8 mouse cellular contexts compared by ENCODE assay signal in genomic region chr2:18676936-18677491, GRCm38 (mm10). TPM values are rescaled to one million over a fixed set of nuclear protein-coding genes. Genes with fewer than 3 reads are reported as not detected.
A peak's percentile ranks its signal among the peaks of the same experiment; 100 is the strongest.
DNase-seq lines count a peak whose midpoint lies in the region; ATAC-seq lines count a peak whose summit lies in the region.

Bmi1 (plus strand) TSS chr2:18677018.

- intact Hi-C loops in left cerebral cortex, postnatal 10 days (cut with DNase I): loop anchor here (5.0 to 10.0 kb wide), 5 partner anchors 90 to 645 kb away; partner anchors contain the start of genes 4930426L09Rik, Mllt10 and Pip4k2a

- peak within 1 kb of the TSS; percentile 87 for H3K4me2 ChIP-seq in hindbrain, embryonic 15.5 days

- peak; percentile 74 for ATAC-seq in hindbrain, embryonic 15.5 days (ENCODE audit: low FRiP score, low read depth)

- no peaks in the 10 kb centered on the region for H3K9me3 ChIP-seq in hindbrain, embryonic 15.5 days

- peak; percentile 85 to 94 for DNase-seq in adrenal gland, adult (ENCODE audit: inconsistent age in 2 of 2, low spot score in 1 of 2)
- peak; percentile 71 to 76 for DNase-seq in cerebellum, postnatal 36 days
- peak; percentile 59 for DNase-seq in gastrocnemius, postnatal 10 days
- peak in 1 of 2 experiments; percentile 81 for DNase-seq in left cerebral cortex, postnatal 10 days (ENCODE audit: extremely low spot score in 1 of 2, low spot score in 2 of 2)
- DNase-seq in right cerebral cortex, postnatal 36 days (ENCODE audit: low spot score in 2 of 2): peak; percentile 39 to 48
- no peak for DNase-seq in adipocyte (ENCODE audit: low spot score)

- peak within 1 kb of the TSS; percentile 80 for H3K9ac ChIP-seq in hindbrain, embryonic 15.5 days

- H3K4me1 ChIP-seq in hindbrain, embryonic 15.5 days (replicated peaks): peaks cover 48% of the 10 kb centered on the region

- WGBS in hindbrain, embryonic 15.5 days: under 1% methylated on average over 55 of the region's 77 CpGs
- under 1% methylated on average over 49 of the region's 77 CpGs for WGBS in macrophage (ENCODE audit: missing documents)

- no peaks in the 10 kb centered on the region for H3K36me3 ChIP-seq in hindbrain, embryonic 15.5 days
- peaks cover 5% of the 10 kb centered on the region; the same call in 1 of the 2 replicates for H3K36me3 ChIP-seq in macrophage (ENCODE audit: inconsistent target)

- H3K27me3 ChIP-seq in hindbrain, embryonic 15.5 days: peaks cover 29% of the 10 kb centered on the region

- H3K79me2 ChIP-seq in macrophage (ENCODE audit: inconsistent target): peaks cover 23% of the 10 kb centered on the region

- H3K4me3 ChIP-seq in hindbrain, embryonic 15.5 days: peak within 1 kb of the TSS; percentile 81
- peak within 1 kb of the TSS; percentile 42 for H3K4me3 ChIP-seq in macrophage (ENCODE audit: inconsistent target)

- H3K27ac ChIP-seq in hindbrain, embryonic 15.5 days (replicated peaks): peak within 1 kb of the TSS; percentile 94
- H3K27ac ChIP-seq in macrophage: no peak within 1 kb of the TSS

RNA-seq across cellular contexts. Expression of gene Bmi1, which starts in this region (rescaled TPM):
- total RNA-seq in gastrocnemius, postnatal 10 days (2021): 10 to 100 TPM; 26.7 to 32.4 TPM
- polyA plus RNA-seq in hindbrain, embryonic 15.5 days (2015; fragmentation: Nextera tagmentation; extraction: Ambion mirVana): 17.8 and 21.1 TPM in 2 replicates
- 10 to 100 TPM; 33.6 to 38.5 TPM for total RNA-seq in left cerebral cortex, postnatal 10 days (2021)
- total RNA-seq in macrophage (2018; cell fraction: chromatin; rRNA removed): 10 to 100 TPM in 22 of 26 experiments, 1 to 10 TPM in 4; 7.8 to 41.5 (median 19.7) TPM
- total RNA-seq in macrophage (2018; cell fraction: cytosol; rRNA removed): 10 to 100 TPM; 23.3 to 46.9 (median 31.6) TPM
- total RNA-seq in macrophage (2018; cell fraction: nucleus; rRNA removed): 10 to 100 TPM in 23 of 26 experiments, 1 to 10 TPM in 3; 7.3 to 58.9 (median 25.7) TPM
- 25.3 to 32.7 TPM (median 27.5 TPM) in 3 replicates for polyA plus RNA-seq in macrophage (2018)
